Mouse (Mus musculus): Measurements from ENCODE around the gene Armt1.

GRCm38 (mm10) chr10:4404895-4405491 is 27.3 kb upstream of the Armt1 start:
- TF ChIP-seq CTCF (IDR thresholded peaks at IDR 0.05; ENCODE audit: extremely low read depth, insufficient read length, insufficient replicate concordance, low read depth, low read length) (no peak), POLR2A (IDR thresholded peaks at IDR 0.05; ENCODE audit: low read depth, low read length) (no peak)

Measured in small intestine, adult 2 months (tissue).